10 mouse cellular contexts compared by ENCODE assay signal in genomic region chr19:24606390-24606976, GRCm38 (mm10). TPM values are rescaled to one million over a fixed set of nuclear protein-coding genes. Genes with fewer than 3 reads are reported as not detected.
DNase-seq lines count a peak whose midpoint lies in the region; ATAC-seq and TF ChIP-seq lines count a peak whose summit lies in the region.
"Had no signal": no experiment of that assay in that cellular context is flagged by ENCODE, and none has a peak within 500 bp of the region (broad histone marks: within the 10 kb centered on the region; RNA-seq: fewer than 3 reads in every experiment).

No protein-coding gene starts in this region.

- 66% methylated on average over 5 of the region's 5 CpGs for WGBS in kidney, adult 2 months
- 79% methylated on average over 5 of the region's 5 CpGs for WGBS in kidney, embryonic 14.5 days

- peak; percentile 3 for DNase-seq in kidney, adult 2 months
- DNase-seq in R1 (ENCODE audit: low read depth, low spot score): peak; percentile 43
- peak; percentile 36 for DNase-seq in embryo, embryonic 11 days
- no peak for DNase-seq in left cerebral cortex, adult 11 months (ENCODE audit: low spot score)
- DNase-seq in layer of hippocampus, postnatal 10 days (ENCODE audit: low spot score in 2 of 2): no peak
- DNase-seq: cerebellum, adult 9-10 months; liver, embryonic 13.5 days had no signal

- H3K9ac ChIP-seq in kidney, embryonic 14.5 days (ENCODE audit: low read depth, low read length): no peak overlapping the region
- H3K9ac ChIP-seq: liver, embryonic 13.5 days had no signal

- H3K36me3 ChIP-seq in kidney, adult 2 months (ENCODE audit: control insufficient read depth, insufficient read depth, low read length): no peaks in the 10 kb centered on the region
- H3K36me3 ChIP-seq in kidney, embryonic 14.5 days (ENCODE audit: control insufficient read depth, insufficient read depth, low read length): no peaks in the 10 kb centered on the region
- H3K36me3 ChIP-seq: liver, embryonic 13.5 days had no signal

- TF ChIP-seq POLR2A in kidney, adult 2 months (IDR thresholded peaks at IDR 0.05; ENCODE audit: low read depth, low read length): no peak

- H3K27ac ChIP-seq in kidney, adult 2 months (ENCODE audit: insufficient read depth, low read depth, low read length): no peak overlapping the region
- H3K27ac ChIP-seq in kidney, embryonic 14.5 days (ENCODE audit: low read depth, low read length): no peak overlapping the region
- H3K27ac ChIP-seq: liver, embryonic 13.5 days had no signal

- no peak overlapping the region for H3K4me2 ChIP-seq in kidney, embryonic 14.5 days (replicated peaks; ENCODE audit: low read depth, low read length)
- H3K4me2 ChIP-seq: liver, embryonic 13.5 days had no signal

- no peaks in the 10 kb centered on the region for H3K4me1 ChIP-seq in kidney, adult 2 months (ENCODE audit: control insufficient read depth, insufficient read depth, low read length)
- H3K4me1 ChIP-seq in kidney, embryonic 14.5 days (ENCODE audit: control insufficient read depth, insufficient read depth, low read length): no peaks in the 10 kb centered on the region

- H3K9me3 ChIP-seq in kidney, embryonic 14.5 days (ENCODE audit: control insufficient read depth, low read length): no peaks in the 10 kb centered on the region
- H3K9me3 ChIP-seq: liver, embryonic 13.5 days had no signal

- TF ChIP-seq CTCF in kidney, adult 2 months (conservative IDR thresholded peaks at IDR 0.05; ENCODE audit: insufficient read depth, insufficient read length, low read depth, low read length): peak; percentile 54; the same call in 1 of the 2 replicates

- ATAC-seq in kidney, embryonic 14.5 days (ENCODE audit: low FRiP score, low TSS enrichment): no peak
- ATAC-seq in megakaryocyte progenitor cell, adult 5-6 weeks (replicated peaks; ENCODE audit: poor library complexity): peak; percentile 59; the same call in 1 of the 2 replicates
- ATAC-seq in activated CD4-positive, CD25-positive, alpha-beta regulatory T cell, adult 4 months: no peak

- H3K27me3 ChIP-seq in kidney, adult 2 months (replicated peaks; ENCODE audit: control insufficient read depth, insufficient read depth, low read length): no peaks in the 10 kb centered on the region
- H3K27me3 ChIP-seq in kidney, embryonic 14.5 days (ENCODE audit: control insufficient read depth, insufficient read depth, low read length): no peaks in the 10 kb centered on the region
- H3K27me3 ChIP-seq: liver, embryonic 13.5 days had no signal

- H3K4me3 ChIP-seq in kidney, adult 2 months (ENCODE audit: insufficient read depth, low read depth, low read length): no peak overlapping the region
- no peak overlapping the region for H3K4me3 ChIP-seq in kidney, embryonic 14.5 days (ENCODE audit: low read length)
- H3K4me3 ChIP-seq: liver, embryonic 13.5 days had no signal

RNA-seq across cellular contexts. Expression of gene Pip5k1b, which starts 50.8 kb away (rescaled TPM):
- 3.7 and 4.0 TPM in 2 replicates for polyA plus RNA-seq in kidney, adult 2 months (2012; rRNA removed)
- polyA plus RNA-seq in kidney, embryonic 14.5 days (2014; fragmentation: Nextera tagmentation; extraction: Ambion mirVana): 3.1 and 3.3 TPM in 2 replicates
- 24.4 and 25.6 TPM in 2 replicates for total RNA-seq in megakaryocyte progenitor cell, adult 5-6 weeks (2015)
- 10.7 and 13.5 TPM in 2 replicates for total RNA-seq in megakaryocyte progenitor cell, adult 5-6 weeks (2017)
- 1 to 10 TPM; 5.7 to 6.2 TPM for polyA plus RNA-seq in activated CD4-positive, CD25-positive, alpha-beta regulatory T cell, adult 4 months (2017; shearing (Covaris generic))
- 10 to 100 TPM; 21.6 to 21.7 TPM for total RNA-seq in layer of hippocampus, postnatal 10 days (2021)

Comparison
In these comparisons a context has a peak if more than half of its experiments do, and no peak if none do; other contexts are left out.
1. DNase-seq: peak in kidney, adult 2 months (single experiment), R1 (single experiment) and embryo, embryonic 11 days (single experiment); none in left cerebral cortex, adult 11 months (single experiment) and layer of hippocampus, postnatal 10 days (0 of 2).